8 mouse cellular contexts compared by ENCODE assay signal in the genomic region with DNA sequence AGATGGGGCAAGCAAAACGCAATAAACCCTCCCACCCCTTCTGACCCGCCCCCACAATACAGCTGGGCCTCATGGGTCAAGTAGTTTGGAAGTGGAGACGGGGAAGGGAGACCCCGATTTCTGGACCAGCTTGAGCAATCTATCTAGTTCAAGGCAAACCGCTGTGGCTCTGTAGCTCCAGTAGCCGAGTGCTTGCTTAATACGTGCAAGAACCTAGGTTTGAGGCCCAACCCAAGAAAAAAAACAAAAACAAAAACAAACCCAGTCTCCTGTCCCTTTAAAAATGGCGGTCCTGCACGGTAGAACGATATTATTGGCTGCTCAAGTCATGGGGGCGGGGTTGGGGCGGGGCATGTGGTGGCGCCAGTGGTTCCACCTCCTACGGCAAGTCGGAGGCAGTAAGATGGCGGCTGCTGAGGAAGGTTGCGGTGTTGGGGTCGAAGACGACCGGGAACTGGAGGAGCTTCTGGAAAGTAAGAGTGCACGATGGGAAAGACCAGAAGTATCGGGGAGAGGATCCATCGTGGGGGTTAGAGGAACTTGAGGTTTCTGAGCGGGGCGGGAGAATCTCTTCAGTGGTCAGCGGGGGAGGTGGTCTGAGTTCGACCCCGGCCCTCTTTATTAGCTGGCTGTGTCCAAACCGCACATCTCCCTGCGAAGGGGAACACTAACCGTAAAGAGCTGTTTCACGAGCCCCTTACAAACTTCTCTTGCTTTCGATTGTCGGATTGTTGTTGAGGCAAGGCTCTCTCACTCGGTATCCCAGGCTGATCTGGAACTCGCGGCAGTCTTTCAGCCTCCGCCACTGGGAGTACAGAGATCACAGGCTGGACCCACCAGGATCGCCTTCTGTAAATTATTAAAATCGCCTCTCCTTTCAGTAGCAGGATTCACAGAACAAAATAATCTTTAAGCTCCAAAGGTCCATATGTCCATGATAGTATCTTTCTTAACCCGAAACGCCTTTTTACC. TPM values are rescaled to one million over a fixed set of nuclear protein-coding genes. Genes with fewer than 3 reads are reported as not detected.
DNase-seq lines count a peak whose midpoint lies in the region; ATAC-seq and TF ChIP-seq lines count a peak whose summit lies in the region.

A gene (plus strand): TSS at position 380 of the 972 bp plus-strand sequence.

- peak; percentile 93 for ATAC-seq in embryonic facial prominence, embryonic 12.5 days (ENCODE audit: insufficient number of reproducible peaks, insufficient read depth, low FRiP score, low TSS enrichment)
- peak; percentile 98 for ATAC-seq in midbrain, embryonic 12.5 days (ENCODE audit: low FRiP score, low read depth)

- H3K27me3 ChIP-seq in embryonic facial prominence, embryonic 12.5 days = no peaks in the 10 kb centered on the region
- no peaks in the 10 kb centered on the region for H3K27me3 ChIP-seq in limb, embryonic 10.5 days (ENCODE audit: low read depth, poor library complexity, severe bottlenecking)
- H3K27me3 ChIP-seq in midbrain, embryonic 12.5 days = no peaks in the 10 kb centered on the region
- no peaks in the 10 kb centered on the region for H3K27me3 ChIP-seq in small intestine, adult 2 months (ENCODE audit: control insufficient read depth, insufficient read depth, low read length)

- H3K4me2 ChIP-seq in embryonic facial prominence, embryonic 12.5 days (replicated peaks) = peak within 1 kb of the TSS; percentile 75
- peak within 1 kb of the TSS; percentile 64 for H3K4me2 ChIP-seq in midbrain, embryonic 12.5 days (replicated peaks)

- H3K9ac ChIP-seq in embryonic facial prominence, embryonic 12.5 days = peak within 1 kb of the TSS; percentile 80
- peak within 1 kb of the TSS; percentile 72 for H3K9ac ChIP-seq in midbrain, embryonic 12.5 days (replicated peaks)

- WGBS in embryonic facial prominence, embryonic 12.5 days = 1% methylated on average over 42 of the region's 42 CpGs
- WGBS in limb, embryonic 10.5 days = under 1% methylated on average over 42 of the region's 42 CpGs
- under 1% methylated on average over 42 of the region's 42 CpGs for WGBS in midbrain, embryonic 12.5 days
- under 1% methylated on average over 42 of the region's 42 CpGs for WGBS in small intestine, adult 2 months

- peak; percentile 7; the same call in 1 of the 2 replicates for TF ChIP-seq CTCF in small intestine, adult 2 months (IDR thresholded peaks at IDR 0.05; ENCODE audit: extremely low read depth, insufficient read length, insufficient replicate concordance, low read depth, low read length)

- H3K4me1 ChIP-seq in embryonic facial prominence, embryonic 12.5 days = peaks cover 6% of the 10 kb centered on the region
- H3K4me1 ChIP-seq in limb, embryonic 10.5 days = peaks cover 13% of the 10 kb centered on the region
- peaks cover 12% of the 10 kb centered on the region for H3K4me1 ChIP-seq in midbrain, embryonic 12.5 days
- no peaks in the 10 kb centered on the region; the same call in 1 of the 2 replicates for H3K4me1 ChIP-seq in small intestine, adult 2 months (ENCODE audit: control insufficient read depth, insufficient read depth, insufficient read length, low read length)

- no peaks in the 10 kb centered on the region for H3K9me3 ChIP-seq in embryonic facial prominence, embryonic 12.5 days
- no peaks in the 10 kb centered on the region for H3K9me3 ChIP-seq in limb, embryonic 10.5 days (replicated peaks)
- H3K9me3 ChIP-seq in midbrain, embryonic 12.5 days = no peaks in the 10 kb centered on the region

- peak; percentile 29; the same call in 1 of the 2 replicates for TF ChIP-seq POLR2A in small intestine, adult 2 months (IDR thresholded peaks at IDR 0.05; ENCODE audit: low read depth, low read length)

- peak within 1 kb of the TSS; percentile 79 for H3K4me3 ChIP-seq in embryonic facial prominence, embryonic 12.5 days
- peak within 1 kb of the TSS; percentile 86 for H3K4me3 ChIP-seq in limb, embryonic 10.5 days
- H3K4me3 ChIP-seq in midbrain, embryonic 12.5 days = peak within 1 kb of the TSS; percentile 65
- H3K4me3 ChIP-seq in small intestine, adult 2 months (ENCODE audit: low read depth, low read length) = peak within 1 kb of the TSS; percentile 86

- peak within 1 kb of the TSS; percentile 71 for H3K27ac ChIP-seq in embryonic facial prominence, embryonic 12.5 days
- peak within 1 kb of the TSS; percentile 91 for H3K27ac ChIP-seq in limb, embryonic 10.5 days
- H3K27ac ChIP-seq in midbrain, embryonic 12.5 days (replicated peaks) = no peak within 1 kb of the TSS
- H3K27ac ChIP-seq in small intestine, adult 2 months (ENCODE audit: insufficient read depth, low read depth, low read length) = peak within 1 kb of the TSS; percentile 91

- H3K36me3 ChIP-seq in embryonic facial prominence, embryonic 12.5 days = peaks cover 53% of the 10 kb centered on the region
- H3K36me3 ChIP-seq in limb, embryonic 10.5 days = peaks cover 56% of the 10 kb centered on the region
- H3K36me3 ChIP-seq in midbrain, embryonic 12.5 days = peaks cover 52% of the 10 kb centered on the region
- H3K36me3 ChIP-seq in small intestine, adult 2 months (ENCODE audit: control insufficient read depth, insufficient read depth, low read length) = peaks cover 43% of the 10 kb centered on the region

- DNase-seq in 416B (ENCODE audit: low read depth) = peak; percentile 96
- peak; percentile 86 to 89 for DNase-seq in adrenal gland, postnatal 36 days
- peak; percentile 98 for DNase-seq in heart, adult 11 months
- peak; percentile 81 for DNase-seq in kidney, adult 18-20 months
- peak; percentile 96 for DNase-seq in limb, embryonic 10.5 days (ENCODE audit: low spot score)

RNA-seq across cellular contexts. Expression of the gene that starts here (rescaled TPM):
- 100 to 1,000 TPM; 112 to 147 TPM for total RNA-seq in adrenal gland, postnatal 36 days (2021)
- polyA plus RNA-seq in embryonic facial prominence, embryonic 12.5 days (2016; fragmentation: Nextera tagmentation; extraction: Ambion mirVana) = 168 and 169 TPM in 2 replicates
- 195 and 206 TPM in 2 replicates for polyA plus RNA-seq in limb, embryonic 10.5 days (2016; fragmentation: Nextera tagmentation; extraction: Ambion mirVana)
- 168 and 185 TPM in 2 replicates for polyA plus RNA-seq in midbrain, embryonic 12.5 days (2016; fragmentation: Nextera tagmentation; extraction: Ambion mirVana)
- polyA plus RNA-seq in small intestine, adult 2 months (2012; rRNA removed) = 40.5 and 55.1 TPM in 2 replicates
